Mouse (Mus musculus): ENCODE measurements around the gene Togaram2. TPM values are rescaled to one million over a fixed set of nuclear protein-coding genes. Genes with fewer than 3 reads are reported as not detected.
"Not testable (repeated sequence)": the region's sequence is repeated elsewhere in the genome, so short reads cannot be mapped to it uniquely, and the experiment has no call there.

Togaram2 gene
- polyA plus RNA-seq, 1 experiment: 1.1 TPM

GRCm38 (mm10) chr17:71742935-71743334 lies 69.9 kb downstream of the Togaram2 start:
- Histone ChIP-seq H3K4me3 (replicated peaks; ENCODE audit: insufficient read depth, low read depth, low read length) (no peak overlapping the region), H3K4me1 (ENCODE audit: control insufficient read depth, insufficient read depth, low read length) (peaks cover 9% of the 10 kb centered on the region), H3K27ac (ENCODE audit: insufficient read depth, low read length) (no peak overlapping the region), H3K27me3 (ENCODE audit: control insufficient read depth, insufficient read depth, low read length) (no peaks in the 10 kb centered on the region; the same call in 1 of the 2 replicates)
- TF ChIP-seq POLR2A (IDR thresholded peaks at IDR 0.05; ENCODE audit: borderline replicate concordance, insufficient read depth, low read length) (no peak), CTCF (IDR thresholded peaks at IDR 0.05; ENCODE audit: borderline replicate concordance, insufficient read depth, low read depth, low read length) (no peak)
- WGBS: 32% methylated on average over 5 of the region's 5 CpGs
- DNase-seq: no peak

GRCm38 (mm10) chr17:71746114-71746513 lies 73.1 kb downstream of the Togaram2 start:
- TF ChIP-seq CTCF (IDR thresholded peaks at IDR 0.05; ENCODE audit: borderline replicate concordance, insufficient read depth, low read depth, low read length) (no peak), POLR2A (IDR thresholded peaks at IDR 0.05; ENCODE audit: borderline replicate concordance, insufficient read depth, low read length) (no peak)
- WGBS: 8% methylated on average over 9 of the region's 9 CpGs
- no peak overlapping the region for H3K27ac ChIP-seq (ENCODE audit: insufficient read depth, low read length)
- peak; percentile 55 to 79 for DNase-seq
- H3K4me3 ChIP-seq (replicated peaks; ENCODE audit: insufficient read depth, low read depth, low read length): no peak overlapping the region
- peaks cover 14% of the 10 kb centered on the region for H3K4me1 ChIP-seq (ENCODE audit: control insufficient read depth, insufficient read depth, low read length)
- no peaks in the 10 kb centered on the region; the same call in 1 of the 2 replicates for H3K27me3 ChIP-seq (ENCODE audit: control insufficient read depth, insufficient read depth, low read length)

GRCm38 (mm10) chr17:71747561-71747960 lies 74.5 kb downstream of the Togaram2 start:
- TF ChIP-seq POLR2A (IDR thresholded peaks at IDR 0.05; ENCODE audit: borderline replicate concordance, insufficient read depth, low read length) (no peak), CTCF (IDR thresholded peaks at IDR 0.05; ENCODE audit: borderline replicate concordance, insufficient read depth, low read depth, low read length) (no peak)
- no peak for DNase-seq
- H3K27me3 ChIP-seq (ENCODE audit: control insufficient read depth, insufficient read depth, low read length): no peaks in the 10 kb centered on the region; the same call in 1 of the 2 replicates
- 76% methylated on average over 8 of the region's 8 CpGs for WGBS
- no peak overlapping the region for H3K4me3 ChIP-seq (replicated peaks; ENCODE audit: insufficient read depth, low read depth, low read length)
- H3K4me1 ChIP-seq (ENCODE audit: control insufficient read depth, insufficient read depth, low read length): peaks cover 14% of the 10 kb centered on the region
- no peak overlapping the region for H3K27ac ChIP-seq (ENCODE audit: insufficient read depth, low read length)

GRCm38 (mm10) chr17:71749616-71750168 lies 76.6 kb downstream of the Togaram2 start:
- DNase-seq: peak in 1 of 2 experiments; percentile 44
- 30% methylated on average over 9 of the region's 9 CpGs for WGBS
- Histone ChIP-seq H3K27ac (ENCODE audit: insufficient read depth, low read length) (no peak overlapping the region), H3K4me3 (replicated peaks; ENCODE audit: insufficient read depth, low read depth, low read length) (no peak overlapping the region), H3K27me3 (ENCODE audit: control insufficient read depth, insufficient read depth, low read length) (no peaks in the 10 kb centered on the region; the same call in 1 of the 2 replicates), H3K4me1 (ENCODE audit: control insufficient read depth, insufficient read depth, low read length) (peaks cover 14% of the 10 kb centered on the region)
- TF ChIP-seq CTCF (IDR thresholded peaks at IDR 0.05; ENCODE audit: borderline replicate concordance, insufficient read depth, low read depth, low read length) (no peak), POLR2A (IDR thresholded peaks at IDR 0.05; ENCODE audit: borderline replicate concordance, insufficient read depth, low read length) (no peak)

- no peaks in the 10 kb centered on the region; the same call in 1 of the 2 replicates for H3K27me3 ChIP-seq (ENCODE audit: control insufficient read depth, insufficient read depth, low read length)
- H3K27ac ChIP-seq (ENCODE audit: insufficient read depth, low read length): no peak within 1 kb of the TSS
- no peak within 1 kb of the TSS for H3K4me3 ChIP-seq (replicated peaks; ENCODE audit: insufficient read depth, low read depth, low read length)
- 0 out of 2 replicates have a peak, but pooled peaks cover 4% of the 10 kb centered on the region for H3K4me1 ChIP-seq (ENCODE audit: control insufficient read depth, insufficient read depth, low read length)
- TF ChIP-seq CTCF (IDR thresholded peaks at IDR 0.05; ENCODE audit: borderline replicate concordance, insufficient read depth, low read depth, low read length): no peak
- TF ChIP-seq POLR2A (IDR thresholded peaks at IDR 0.05; ENCODE audit: borderline replicate concordance, insufficient read depth, low read length): no peak
- 77% methylated on average over 10 of the region's 10 CpGs for WGBS
- DNase-seq: no peak
Observed at GRCm38 (mm10) chr17:71752831-71753230, 79.8 kb downstream of the Togaram2 start, which contains the start of gene Pcare. Gene Pcare, minus strand, starts transcription at chr17:71752894.

- H3K4me3 ChIP-seq (replicated peaks; ENCODE audit: insufficient read depth, low read depth, low read length): no peak overlapping the region
- H3K27me3 ChIP-seq (ENCODE audit: control insufficient read depth, insufficient read depth, low read length): no peaks in the 10 kb centered on the region; the same call in 1 of the 2 replicates
- H3K27ac ChIP-seq (ENCODE audit: insufficient read depth, low read length): no peak overlapping the region
- no peak for DNase-seq
- no peaks in the 10 kb centered on the region for H3K4me1 ChIP-seq (ENCODE audit: control insufficient read depth, insufficient read depth, low read length)
- 62% methylated on average over 7 of the region's 7 CpGs for WGBS
- TF ChIP-seq CTCF (IDR thresholded peaks at IDR 0.05; ENCODE audit: borderline replicate concordance, insufficient read depth, low read depth, low read length) (no peak), POLR2A (IDR thresholded peaks at IDR 0.05; ENCODE audit: borderline replicate concordance, insufficient read depth, low read length) (no peak)
Observed at GRCm38 (mm10) chr17:71760536-71760935, 87.5 kb downstream of the Togaram2 start.

- 85% methylated on average over 1 of the region's 1 CpGs for WGBS
- not testable (repeated sequence) for H3K4me1 ChIP-seq (ENCODE audit: control insufficient read depth, insufficient read depth, low read length); H3K27ac ChIP-seq (ENCODE audit: insufficient read depth, low read length); H3K4me3 ChIP-seq (replicated peaks; ENCODE audit: insufficient read depth, low read depth, low read length); H3K27me3 ChIP-seq (ENCODE audit: control insufficient read depth, insufficient read depth, low read length); DNase-seq
Observed at GRCm38 (mm10) chr17:71768173-71768572, 95.1 kb downstream of the Togaram2 start, which contains the start of gene Clip4. Gene Clip4, plus strand, starts transcription at chr17:71768473.

- TF ChIP-seq CTCF (IDR thresholded peaks at IDR 0.05; ENCODE audit: borderline replicate concordance, insufficient read depth, low read depth, low read length) (no peak), POLR2A (IDR thresholded peaks at IDR 0.05; ENCODE audit: borderline replicate concordance, insufficient read depth, low read length) (no peak)
- no peak for DNase-seq
- Histone ChIP-seq H3K27ac (ENCODE audit: insufficient read depth, low read length) (no peak overlapping the region), H3K4me3 (replicated peaks; ENCODE audit: insufficient read depth, low read depth, low read length) (no peak overlapping the region), H3K27me3 (ENCODE audit: control insufficient read depth, insufficient read depth, low read length) (peaks cover 1% of the 10 kb centered on the region; the same call in 1 of the 2 replicates), H3K4me1 (ENCODE audit: control insufficient read depth, insufficient read depth, low read length) (no peaks in the 10 kb centered on the region)
- WGBS: 20% methylated on average over 6 of the region's 6 CpGs
Observed at GRCm38 (mm10) chr17:71769564-71769963, 96.5 kb downstream of the Togaram2 start.

Data from cerebellum, adult 2 months (tissue).